16 mouse cellular contexts compared by ENCODE assay signal in the genomic region with DNA sequence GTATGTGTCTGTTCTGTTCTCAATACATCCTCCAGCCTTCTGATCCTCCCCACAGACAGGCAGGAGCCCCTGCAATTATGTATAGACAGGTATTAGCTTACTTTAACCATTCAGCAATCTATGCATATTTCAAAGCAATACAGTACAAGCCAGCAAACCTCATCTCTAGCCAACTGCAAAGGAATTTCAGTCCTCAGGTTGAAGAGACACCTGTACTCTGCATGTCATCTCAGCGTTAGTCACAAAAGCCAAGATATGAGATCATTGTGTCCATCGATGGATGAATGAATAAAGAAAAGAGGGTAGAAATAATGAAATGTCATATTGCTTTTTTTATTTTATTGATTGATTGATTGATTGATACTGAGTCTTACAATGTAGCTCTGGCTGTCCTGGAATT.
"Had no signal": no experiment of that assay in that cellular context is flagged by ENCODE, and none has a peak within 500 bp of the region (broad histone marks: within the 10 kb centered on the region; RNA-seq: fewer than 3 reads in every experiment).

No protein-coding gene starts in this region.

- H3K4me3 ChIP-seq: neural tube, embryonic 13.5 days; neural tube, embryonic 15.5 days; stomach, embryonic 15.5 days had no signal

- H3K4me1 ChIP-seq: neural tube, embryonic 15.5 days; stomach, embryonic 15.5 days had no signal

- H3K9me3 ChIP-seq: neural tube, embryonic 13.5 days; neural tube, embryonic 15.5 days; stomach, embryonic 15.5 days had no signal

- H3K36me3 ChIP-seq: neural tube, embryonic 13.5 days; neural tube, embryonic 15.5 days; stomach, embryonic 15.5 days had no signal

- H3K9ac ChIP-seq: neural tube, embryonic 13.5 days; neural tube, embryonic 15.5 days; stomach, embryonic 15.5 days had no signal

- H3K27ac ChIP-seq: neural tube, embryonic 13.5 days; neural tube, embryonic 15.5 days; stomach, embryonic 15.5 days; stomach, postnatal 0 days had no signal

- H3K4me2 ChIP-seq: neural tube, embryonic 13.5 days; neural tube, embryonic 15.5 days; stomach, embryonic 15.5 days had no signal

- H3K27me3 ChIP-seq: neural tube, embryonic 13.5 days; neural tube, embryonic 15.5 days; stomach, embryonic 15.5 days had no signal

- DNase-seq: retina, postnatal 1 day; right cerebral cortex, adult 18-20 months; right cerebral cortex, postnatal 14 days; right cerebral cortex, postnatal 25 days; right cerebral cortex, postnatal 4 days; spleen, adult 18-20 months; thymus, adult 18-20 months; thymus, adult 2 months; thymus, postnatal 14 days; thymus, postnatal 25 days; thymus, postnatal 36 days; thymus, postnatal 4 days had no signal
